Mouse (Mus musculus): ENCODE measurements at regions not wholly inside any gene's neighbourhood (a gene's known extent, or its start where the extent isn't known, plus 50 kb on each side); places are given as distances from the start of the nearest gene placed in this dataset.

- no peak for TF ChIP-seq CTCF (IDR thresholded peaks at IDR 0.05; ENCODE audit: low read depth)
- no peak for TF ChIP-seq EP300 (IDR thresholded peaks at IDR 0.05; ENCODE audit: low read depth)
Measured at GRCm38 (mm10) chr16:9030717-9031116, 200.8 kb downstream of the 1810013L24Rik start.

All from liver, embryonic 14.5 days (tissue).